Mouse (Mus musculus) lung, postnatal 0 days (tissue): ENCODE measurements around the gene Atp2a1.

Experiments
- CTCF ChIP-seq: IDR thresholded peaks from 2 replicates; pipeline ENCODE4 v1.5.1; 2016; ENCODE audit warnings: antibody characterized with exemption, mild to moderate bottlenecking
- EP300 ChIP-seq: IDR thresholded peaks from 2 replicates; pipeline ENCODE4 v1.6.1; 2016; ENCODE audit warnings: antibody characterized with exemption, mild to moderate bottlenecking, control low read depth

DNA sequence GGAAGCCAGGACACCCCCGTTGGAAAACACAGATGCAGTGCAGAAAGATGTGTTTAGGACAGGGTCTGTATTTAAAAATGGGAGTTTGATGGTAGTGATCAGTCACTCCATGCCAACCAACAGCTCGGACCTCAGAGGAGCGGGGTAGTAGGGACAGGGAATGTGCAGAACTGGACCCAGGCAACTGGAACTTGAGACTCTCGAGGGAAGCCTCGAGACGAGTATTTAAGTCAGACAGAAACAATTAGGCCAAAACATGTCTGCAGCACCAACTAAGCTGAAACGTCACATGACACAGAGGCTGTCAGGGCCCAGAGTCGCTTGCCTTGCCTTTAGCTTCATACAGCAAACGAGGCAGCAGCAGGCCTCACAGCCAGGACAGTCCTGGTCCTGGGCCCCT, 3.2 kb upstream of the Atp2a1 start:
- TF ChIP-seq CTCF (no peak), EP300 (no peak)
